Comparison of ENCODE assay signal across 30 mouse cellular contexts in genomic region chr11:98367863-98368186, GRCm38 (mm10). TPM values are rescaled to one million over a fixed set of nuclear protein-coding genes. Genes with fewer than 3 reads are reported as not detected.
DNase-seq lines count a peak whose midpoint lies in the region; ATAC-seq and TF ChIP-seq lines count a peak whose summit lies in the region.
"Had no signal": no experiment of that assay in that cellular context is flagged by ENCODE, and none has a peak within 500 bp of the region (broad histone marks: within the 10 kb centered on the region; RNA-seq: fewer than 3 reads in every experiment).

No protein-coding gene starts in this region.

- H3K9me3 ChIP-seq in heart, embryonic 13.5 days, result no peaks in the 10 kb centered on the region
- H3K9me3 ChIP-seq: hindbrain, embryonic 12.5 days; intestine, embryonic 15.5 days; neural tube, embryonic 15.5 days; stomach, embryonic 15.5 days had no signal

- H3K4me1 ChIP-seq in heart, embryonic 13.5 days, result peaks cover 78% of the 10 kb centered on the region
- peaks cover 44% of the 10 kb centered on the region for H3K4me1 ChIP-seq in thymus, adult 2 months (replicated peaks; ENCODE audit: control insufficient read depth, insufficient read depth, low read length)

- no peak for TF ChIP-seq POLR2A in thymus, adult 2 months (IDR thresholded peaks at IDR 0.05; ENCODE audit: control insufficient read depth, extremely low read depth, insufficient read depth, low read length, poor library complexity)

- 59% methylated on average over 7 of the region's 7 CpGs for WGBS in heart, embryonic 13.5 days
- WGBS in thymus, adult 2 months, result 26% methylated on average over 7 of the region's 7 CpGs

- no peak overlapping the region for H3K4me3 ChIP-seq in heart, embryonic 13.5 days
- no peak overlapping the region for H3K4me3 ChIP-seq in thymus, adult 2 months (ENCODE audit: control insufficient read depth, insufficient read depth, low read length)
- H3K4me3 ChIP-seq: erythroblast, embryonic 14.5 days; hindbrain, embryonic 12.5 days; intestine, embryonic 15.5 days; neural tube, embryonic 15.5 days; stomach, embryonic 15.5 days had no signal

- peak overlapping the region; percentile 78 for H3K27ac ChIP-seq in heart, embryonic 13.5 days (replicated peaks)
- H3K27ac ChIP-seq in thymus, adult 2 months (ENCODE audit: control insufficient read depth, insufficient read depth, low read length), result peak overlapping the region; percentile 59; the same call in 1 of the 2 replicates
- H3K27ac ChIP-seq: hindbrain, embryonic 12.5 days; hindbrain, postnatal 0 days; intestine, embryonic 15.5 days; liver, embryonic 14.5 days; macrophage; neural tube, embryonic 15.5 days; stomach, embryonic 15.5 days had no signal

- no peaks in the 10 kb centered on the region for H3K27me3 ChIP-seq in heart, embryonic 13.5 days (replicated peaks)
- no peaks in the 10 kb centered on the region for H3K27me3 ChIP-seq in thymus, adult 2 months (ENCODE audit: control insufficient read depth, insufficient read depth, low read length)
- H3K27me3 ChIP-seq: hindbrain, embryonic 12.5 days; intestine, embryonic 15.5 days; neural tube, embryonic 15.5 days; stomach, embryonic 15.5 days had no signal

- no peak for ATAC-seq in heart, embryonic 13.5 days (ENCODE audit: extremely low read depth, insufficient number of reproducible peaks, low FRiP score, low TSS enrichment)
- ATAC-seq: hindbrain, postnatal 0 days; intestine, embryonic 15.5 days had no signal

- intact Hi-C loops in heart, postnatal 10 days (cut with DNase I), result no loop called here

- H3K36me3 ChIP-seq in heart, embryonic 13.5 days, result peaks cover 4% of the 10 kb centered on the region; the same call in 1 of the 2 replicates
- H3K36me3 ChIP-seq in thymus, adult 2 months (ENCODE audit: control insufficient read depth, insufficient read depth, low read length), result no peaks in the 10 kb centered on the region
- H3K36me3 ChIP-seq: hindbrain, embryonic 12.5 days; intestine, embryonic 15.5 days; stomach, embryonic 15.5 days had no signal

- peak; percentile 94 for DNase-seq in heart, adult 11 months
- DNase-seq in heart, postnatal 10 days, result no peak
- no peak for DNase-seq in heart, adult 8-10 months (ENCODE audit: low spot score)
- DNase-seq in thymus, adult 2 months, result no peak
- DNase-seq in thymus, postnatal 36 days, result no peak
- no peak for DNase-seq in cerebellum, adult 11-12 months
- DNase-seq: adrenal gland, postnatal 36 days; B cell, adult 2 months; cerebellum, adult 2 months; gastrocnemius, postnatal 10 days; kidney, adult 2 months; layer of hippocampus, postnatal 36 days; liver; lung, adult 2 months; lung, postnatal 10 days; midbrain, embryonic 14.5 days; retina, postnatal 1 day had no signal

- no peak overlapping the region for H3K4me2 ChIP-seq in heart, embryonic 13.5 days
- H3K4me2 ChIP-seq: hindbrain, embryonic 12.5 days; intestine, embryonic 15.5 days; neural tube, embryonic 15.5 days; stomach, embryonic 15.5 days had no signal

- no peak for TF ChIP-seq CTCF in thymus, adult 2 months (IDR thresholded peaks at IDR 0.05; ENCODE audit: borderline replicate concordance, control insufficient read depth, extremely low read depth, insufficient read depth, low read length, poor library complexity)

- H3K9ac ChIP-seq in heart, embryonic 13.5 days, result no peak overlapping the region
- H3K9ac ChIP-seq: hindbrain, embryonic 12.5 days; intestine, embryonic 15.5 days; liver, embryonic 14.5 days; neural tube, embryonic 15.5 days; stomach, embryonic 15.5 days had no signal

RNA-seq across cellular contexts. Expression of gene Stard3, which starts 9.7 kb away (rescaled TPM):
- total RNA-seq in heart, postnatal 10 days (2021), result 10 to 100 TPM; 23.9 to 24.5 TPM
- 37.2 and 43.4 TPM in 2 replicates for polyA plus RNA-seq in heart, embryonic 13.5 days (2015; fragmentation: Nextera tagmentation; extraction: Ambion mirVana)
- total RNA-seq in heart, adult 8-10 months (2022), result 10 to 100 TPM; 17.2 to 28.8 (median 23.7) TPM
- 260 and 271 TPM in 2 replicates for polyA plus RNA-seq in thymus, adult 2 months (2012; rRNA removed)

RNA-seq across cellular contexts. Expression of gene Tcap, which starts 15.8 kb away (rescaled TPM):
- 100 to 1,000 TPM; 469 to 500 TPM for total RNA-seq in heart, postnatal 10 days (2021)
- polyA plus RNA-seq in heart, embryonic 13.5 days (2015; fragmentation: Nextera tagmentation; extraction: Ambion mirVana), result 159 and 184 TPM in 2 replicates
- 1,000 to 10,000 TPM; 2,176 to 4,520 (median 3,450) TPM for total RNA-seq in heart, adult 8-10 months (2022)
- polyA plus RNA-seq in thymus, adult 2 months (2012; rRNA removed), result 9.9 and 83.8 TPM in 2 replicates
- total RNA-seq: granulocyte monocyte progenitor cell, adult 5-6 weeks; megakaryocyte-erythroid progenitor cell, adult 5-6 weeks had no signal
- polyA plus RNA-seq: erythroblast, embryonic 14.5 days; forebrain, embryonic 11.5 days; hindbrain, postnatal 0 days; midbrain, embryonic 14.5 days had no signal

RNA-seq across cellular contexts. Expression of gene Pnmt, which starts 18.4 kb away (rescaled TPM):
- under 1 TPM in 1 of 2 experiments, not detected in 1; 0.31 TPM for total RNA-seq in heart, postnatal 10 days (2021)
- 1.3 and 1.5 TPM in 2 replicates for polyA plus RNA-seq in heart, embryonic 13.5 days (2015; fragmentation: Nextera tagmentation; extraction: Ambion mirVana)
- 1 to 10 TPM in 3 of 4 experiments, not detected in 1; 1.2 to 1.6 (median 1.4) TPM for total RNA-seq in heart, adult 8-10 months (2022)
- 0.77 and 1.3 TPM in 2 replicates for polyA plus RNA-seq in thymus, adult 2 months (2012; rRNA removed)
- total RNA-seq: granulocyte monocyte progenitor cell, adult 5-6 weeks; layer of hippocampus, postnatal 36 days; megakaryocyte-erythroid progenitor cell, adult 5-6 weeks had no signal
- polyA plus RNA-seq: erythroblast, embryonic 14.5 days; forebrain, embryonic 11.5 days; intestine, embryonic 15.5 days; kidney, adult 2 months; liver, embryonic 14.5 days; macrophage; small intestine, adult 2 months had no signal

RNA-seq across cellular contexts. Expression of gene Ppp1r1b, which starts 19.6 kb away (rescaled TPM):
- total RNA-seq in heart, postnatal 10 days (2021), result 1 to 10 TPM; 2.7 to 4.0 TPM
- polyA plus RNA-seq in heart, embryonic 13.5 days (2015; fragmentation: Nextera tagmentation; extraction: Ambion mirVana), result 40.5 and 51.7 TPM in 2 replicates
- total RNA-seq in heart, adult 8-10 months (2022), result 10 to 100 TPM in 2 of 4 experiments, 1 to 10 TPM in 2; 4.0 to 11.3 (median 7.1) TPM
- 5.9 and 11.5 TPM in 2 replicates for polyA plus RNA-seq in thymus, adult 2 months (2012; rRNA removed)
- total RNA-seq: adrenal gland, postnatal 36 days; granulocyte monocyte progenitor cell, adult 5-6 weeks; megakaryocyte-erythroid progenitor cell, adult 5-6 weeks had no signal
- polyA plus RNA-seq: macrophage had no signal

RNA-seq across cellular contexts. Expression of gene Pgap3, which starts 32.5 kb away (rescaled TPM):
- 10 to 100 TPM; 14.5 to 17.8 TPM for total RNA-seq in heart, postnatal 10 days (2021)
- 19.0 and 19.1 TPM in 2 replicates for polyA plus RNA-seq in heart, embryonic 13.5 days (2015; fragmentation: Nextera tagmentation; extraction: Ambion mirVana)
- 1 to 10 TPM; 8.2 to 9.6 (median 8.9) TPM for total RNA-seq in heart, adult 8-10 months (2022)
- polyA plus RNA-seq in thymus, adult 2 months (2012; rRNA removed), result 51.8 and 52.5 TPM in 2 replicates

Comparison
In these comparisons a context has a peak if more than half of its experiments do, and no peak if none do; other contexts are left out.
1. RNA of gene Tcap, which starts 15.8 kb away (total RNA-seq): 2,176 to 4,520 TPM in heart, adult 8-10 months; 469 to 500 TPM in heart, postnatal 10 days; every median in the first group is over 4 times any median in the second.